Comparison of ENCODE assay signal across 8 mouse cellular contexts in genomic region chr11:78300917-78301316, GRCm38 (mm10). TPM values are rescaled to one million over a fixed set of nuclear protein-coding genes. Genes with fewer than 3 reads are reported as not detected.
DNase-seq lines count a peak whose midpoint lies in the region; ATAC-seq and TF ChIP-seq lines count a peak whose summit lies in the region.

No protein-coding gene starts in this region.

- H3K27ac ChIP-seq in kidney, embryonic 16.5 days (ENCODE audit: low read length): peak overlapping the region; percentile 61; the same call in 1 of the 2 replicates
- H3K27ac ChIP-seq in embryonic facial prominence, embryonic 10.5 days (replicated peaks): peak overlapping the region; percentile 96
- peak overlapping the region; percentile 38 for H3K27ac ChIP-seq in hindbrain, postnatal 0 days
- H3K27ac ChIP-seq in midbrain, embryonic 14.5 days (replicated peaks; ENCODE audit: low read depth, low read length): peak overlapping the region; percentile 49; the same call in 1 of the 2 replicates

- peak overlapping the region; percentile 76 for H3K4me3 ChIP-seq in kidney, embryonic 16.5 days (ENCODE audit: low read length)
- H3K4me3 ChIP-seq in embryonic facial prominence, embryonic 10.5 days: peak overlapping the region; percentile 94
- H3K4me3 ChIP-seq in hindbrain, postnatal 0 days (ENCODE audit: low read length): peak overlapping the region; percentile 65
- H3K4me3 ChIP-seq in midbrain, embryonic 14.5 days (replicated peaks; ENCODE audit: low read depth, low read length): peak overlapping the region; percentile 54

- no peaks in the 10 kb centered on the region for H3K27me3 ChIP-seq in kidney, embryonic 16.5 days (ENCODE audit: insufficient read depth, low read length)
- no peaks in the 10 kb centered on the region for H3K27me3 ChIP-seq in embryonic facial prominence, embryonic 10.5 days (replicated peaks; ENCODE audit: low read depth, poor library complexity, severe bottlenecking)
- no peaks in the 10 kb centered on the region for H3K27me3 ChIP-seq in hindbrain, postnatal 0 days (ENCODE audit: insufficient read depth, low read length)
- H3K27me3 ChIP-seq in midbrain, embryonic 14.5 days (ENCODE audit: control insufficient read depth, insufficient read depth, low read length): no peaks in the 10 kb centered on the region

- peak overlapping the region; percentile 55 for H3K4me2 ChIP-seq in kidney, embryonic 16.5 days (replicated peaks; ENCODE audit: low read depth, low read length)
- peak overlapping the region; percentile 100 for H3K4me2 ChIP-seq in hindbrain, postnatal 0 days (ENCODE audit: low read depth, low read length)
- peak overlapping the region; percentile 98 for H3K4me2 ChIP-seq in midbrain, embryonic 14.5 days (ENCODE audit: low read length)

- WGBS in kidney, embryonic 16.5 days: 57% methylated on average over 7 of the region's 7 CpGs
- 68% methylated on average over 7 of the region's 7 CpGs for WGBS in embryonic facial prominence, embryonic 10.5 days
- 68% methylated on average over 7 of the region's 7 CpGs for WGBS in hindbrain, postnatal 0 days
- 67% methylated on average over 7 of the region's 7 CpGs for WGBS in midbrain, embryonic 14.5 days

- no peaks in the 10 kb centered on the region for H3K9me3 ChIP-seq in kidney, embryonic 16.5 days (ENCODE audit: low read length)
- H3K9me3 ChIP-seq in embryonic facial prominence, embryonic 10.5 days: no peaks in the 10 kb centered on the region
- H3K9me3 ChIP-seq in hindbrain, postnatal 0 days (ENCODE audit: low read length): no peaks in the 10 kb centered on the region
- no peaks in the 10 kb centered on the region for H3K9me3 ChIP-seq in midbrain, embryonic 14.5 days (ENCODE audit: control insufficient read depth, low read length)

- intact Hi-C loops in left cerebral cortex, postnatal 36 days (cut with DNase I): no loop called here

- no peak for DNase-seq in kidney, adult 8-10 months
- no peak for DNase-seq in embryonic facial prominence, embryonic 10.5 days (ENCODE audit: low spot score)
- DNase-seq in hindbrain, postnatal 0 days (ENCODE audit: low spot score): no peak
- DNase-seq in midbrain, embryonic 14.5 days: no peak
- no peak for DNase-seq in cerebellum, postnatal 25 days
- DNase-seq in embryo, embryonic 10.5 days (ENCODE audit: low spot score): no peak
- DNase-seq in left cerebral cortex, postnatal 36 days (ENCODE audit: low spot score in 2 of 2): no peak

- H3K36me3 ChIP-seq in kidney, embryonic 16.5 days (ENCODE audit: insufficient read depth, low read length): peaks cover 22% of the 10 kb centered on the region; the same call in 1 of the 2 replicates
- H3K36me3 ChIP-seq in embryonic facial prominence, embryonic 10.5 days (replicated peaks): peaks cover 29% of the 10 kb centered on the region
- no peaks in the 10 kb centered on the region for H3K36me3 ChIP-seq in hindbrain, postnatal 0 days (ENCODE audit: insufficient read depth, low read length)
- H3K36me3 ChIP-seq in midbrain, embryonic 14.5 days (ENCODE audit: control insufficient read depth, insufficient read depth, low read length): peaks cover 2% of the 10 kb centered on the region; the same call in 1 of the 2 replicates

- no peak for ATAC-seq in kidney, embryonic 16.5 days (ENCODE audit: low FRiP score, low TSS enrichment)
- peak; percentile 8; the same call in 1 of the 2 replicates for ATAC-seq in hindbrain, postnatal 0 days
- ATAC-seq in midbrain, embryonic 14.5 days (ENCODE audit: low FRiP score, low TSS enrichment): no peak; the same call in 1 of the 2 replicates

- no peak for TF ChIP-seq CTCF in hindbrain, postnatal 0 days (IDR thresholded peaks at IDR 0.05; ENCODE audit: low read depth)

- peak overlapping the region; percentile 69 for H3K9ac ChIP-seq in kidney, embryonic 16.5 days (replicated peaks; ENCODE audit: low read length)
- peak overlapping the region; percentile 47; the same call in 1 of the 2 replicates for H3K9ac ChIP-seq in hindbrain, postnatal 0 days (replicated peaks; ENCODE audit: low read length)
- peak overlapping the region; percentile 48 for H3K9ac ChIP-seq in midbrain, embryonic 14.5 days (replicated peaks; ENCODE audit: low read length)

- 0 out of 2 replicates have a peak, but pooled peaks cover 9% of the 10 kb centered on the region for H3K4me1 ChIP-seq in kidney, embryonic 16.5 days (ENCODE audit: insufficient read depth, low read length)
- peaks cover 20% of the 10 kb centered on the region for H3K4me1 ChIP-seq in embryonic facial prominence, embryonic 10.5 days
- H3K4me1 ChIP-seq in hindbrain, postnatal 0 days (ENCODE audit: insufficient read depth, low read length): 0 out of 2 replicates have a peak, but pooled peaks cover 3% of the 10 kb centered on the region
- peaks cover 6% of the 10 kb centered on the region for H3K4me1 ChIP-seq in midbrain, embryonic 14.5 days (ENCODE audit: control insufficient read depth, insufficient read depth, low read length)

RNA-seq across cellular contexts. Expression of gene Spag5, which starts 0.4 kb away (rescaled TPM):
- 41.7 and 48.6 TPM in 2 replicates for polyA plus RNA-seq in kidney, embryonic 16.5 days (2015; fragmentation: Nextera tagmentation; extraction: Ambion mirVana)
- 65.7 and 73.1 TPM in 2 replicates for polyA plus RNA-seq in embryonic facial prominence, embryonic 10.5 days (2016; fragmentation: Nextera tagmentation; extraction: Ambion mirVana)
- 26.7 and 31.4 TPM in 2 replicates for total RNA-seq in hindbrain, postnatal 0 days (2014; rRNA removed)
- 9.1 and 9.9 TPM in 2 replicates for polyA plus RNA-seq in hindbrain, postnatal 0 days (2015; fragmentation: Nextera tagmentation; extraction: Ambion mirVana)
- polyA plus RNA-seq in midbrain, embryonic 14.5 days (2014; fragmentation: Nextera tagmentation; extraction: Ambion mirVana): 5.8 and 8.7 TPM in 2 replicates
- total RNA-seq in left cerebral cortex, postnatal 36 days (2021): 10 to 100 TPM in 1 of 2 experiments, 1 to 10 TPM in 1; 7.3 to 13.8 TPM

RNA-seq across cellular contexts. Expression of gene BC030499, which starts 10.3 kb away (rescaled TPM):
- 0.30 and 0.33 TPM in 2 replicates for polyA plus RNA-seq in kidney, embryonic 16.5 days (2015; fragmentation: Nextera tagmentation; extraction: Ambion mirVana)
- 0.48 and 0.49 TPM in 2 replicates for polyA plus RNA-seq in embryonic facial prominence, embryonic 10.5 days (2016; fragmentation: Nextera tagmentation; extraction: Ambion mirVana)
- 0.10 TPM in 1 of 2 replicates, not detected in the other for total RNA-seq in hindbrain, postnatal 0 days (2014; rRNA removed)
- polyA plus RNA-seq in hindbrain, postnatal 0 days (2015; fragmentation: Nextera tagmentation; extraction: Ambion mirVana): 0.15 TPM in 1 of 2 replicates, not detected in the other
- 0.15 and 0.34 TPM in 2 replicates for polyA plus RNA-seq in midbrain, embryonic 14.5 days (2014; fragmentation: Nextera tagmentation; extraction: Ambion mirVana)
- 10 to 100 TPM; 11.3 to 25.5 TPM for total RNA-seq in left cerebral cortex, postnatal 36 days (2021)

RNA-seq across cellular contexts. Expression of gene Aldoc, which starts 21.9 kb away (rescaled TPM):
- 8.3 and 10.2 TPM in 2 replicates for polyA plus RNA-seq in kidney, embryonic 16.5 days (2015; fragmentation: Nextera tagmentation; extraction: Ambion mirVana)
- polyA plus RNA-seq in embryonic facial prominence, embryonic 10.5 days (2016; fragmentation: Nextera tagmentation; extraction: Ambion mirVana): 3.0 and 3.2 TPM in 2 replicates
- 798 and 822 TPM in 2 replicates for total RNA-seq in hindbrain, postnatal 0 days (2014; rRNA removed)
- 693 and 762 TPM in 2 replicates for polyA plus RNA-seq in hindbrain, postnatal 0 days (2015; fragmentation: Nextera tagmentation; extraction: Ambion mirVana)
- polyA plus RNA-seq in midbrain, embryonic 14.5 days (2014; fragmentation: Nextera tagmentation; extraction: Ambion mirVana): 71.2 and 89.5 TPM in 2 replicates
- total RNA-seq in left cerebral cortex, postnatal 36 days (2021): 100 to 1,000 TPM; 746 to 852 TPM

RNA-seq across cellular contexts. Expression of gene Pigs, which starts 27.3 kb away (rescaled TPM):
- polyA plus RNA-seq in kidney, embryonic 16.5 days (2015; fragmentation: Nextera tagmentation; extraction: Ambion mirVana): 97.0 and 100 TPM in 2 replicates
- polyA plus RNA-seq in embryonic facial prominence, embryonic 10.5 days (2016; fragmentation: Nextera tagmentation; extraction: Ambion mirVana): 73.7 and 74.9 TPM in 2 replicates
- total RNA-seq in hindbrain, postnatal 0 days (2014; rRNA removed): 88.3 and 89.0 TPM in 2 replicates
- polyA plus RNA-seq in hindbrain, postnatal 0 days (2015; fragmentation: Nextera tagmentation; extraction: Ambion mirVana): 105 TPM in 2 replicates
- polyA plus RNA-seq in midbrain, embryonic 14.5 days (2014; fragmentation: Nextera tagmentation; extraction: Ambion mirVana): 54.7 and 63.6 TPM in 2 replicates
- 10 to 100 TPM; 64.4 to 68.5 TPM for total RNA-seq in left cerebral cortex, postnatal 36 days (2021)

RNA-seq across cellular contexts. Expression of gene 2610507B11Rik, which starts 39.4 kb away (rescaled TPM):
- polyA plus RNA-seq in kidney, embryonic 16.5 days (2015; fragmentation: Nextera tagmentation; extraction: Ambion mirVana): 69.8 and 78.7 TPM in 2 replicates
- 60.4 and 72.1 TPM in 2 replicates for polyA plus RNA-seq in embryonic facial prominence, embryonic 10.5 days (2016; fragmentation: Nextera tagmentation; extraction: Ambion mirVana)
- 86.2 and 93.6 TPM in 2 replicates for total RNA-seq in hindbrain, postnatal 0 days (2014; rRNA removed)
- polyA plus RNA-seq in hindbrain, postnatal 0 days (2015; fragmentation: Nextera tagmentation; extraction: Ambion mirVana): 78.2 and 79.0 TPM in 2 replicates
- polyA plus RNA-seq in midbrain, embryonic 14.5 days (2014; fragmentation: Nextera tagmentation; extraction: Ambion mirVana): 52.8 and 72.1 TPM in 2 replicates
- 100 to 1,000 TPM; 177 TPM for total RNA-seq in left cerebral cortex, postnatal 36 days (2021)

Comparison
In these comparisons a context has a peak if more than half of its experiments do, and no peak if none do; other contexts are left out.
1. H3K27ac ChIP-seq: peak in every context shown above with its lines; median percentile 96 in embryonic facial prominence, embryonic 10.5 days; 61 in kidney, embryonic 16.5 days; 49 in midbrain, embryonic 14.5 days; 38 in hindbrain, postnatal 0 days.